Mouse (Mus musculus): ENCODE data around the gene 5330417H12Rik. TPM values are rescaled to one million over a fixed set of nuclear protein-coding genes. Genes with fewer than 3 reads are reported as not detected.

Gene 5330417H12Rik
- polyA plus RNA-seq (2021) = not detected

DNA sequence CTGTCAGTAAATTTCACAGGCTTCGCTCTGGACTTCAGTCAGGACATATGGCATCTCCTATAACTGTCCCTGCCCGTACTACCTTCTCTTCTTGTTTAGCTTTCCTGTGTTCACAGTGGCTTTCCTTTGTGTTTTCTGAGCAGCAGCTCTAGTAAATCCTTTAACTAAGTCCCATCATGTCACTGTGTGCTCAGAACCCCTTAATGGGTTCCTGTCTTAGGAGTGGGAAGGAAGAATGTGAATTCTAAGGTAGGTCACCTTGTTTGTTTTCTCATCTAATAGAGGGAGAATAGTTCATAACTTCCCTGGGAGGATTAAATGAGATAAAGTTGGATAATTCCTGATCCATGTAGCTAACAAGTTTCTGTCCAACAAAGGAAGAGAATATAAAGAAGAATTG is at the start of gene 5330417H12Rik:
Gene 5330417H12Rik (minus strand): TSS at position 101 of the 400 bp plus-strand sequence.
- H3K27me3 ChIP-seq = no peaks in the 10 kb centered on the region
- in situ Hi-C loops (cut with MboI; ENCODE audit: low pct_unique_long_range_greater_than_20kb) = no loop called here
- DNase-seq (ENCODE audit: low read depth, low spot score) (no peak), ATAC-seq (no peak)
- POLR2A ChIA-PET = no interaction called here
- TF ChIP-seq CTCF (IDR thresholded peaks at IDR 0.05) = no peak
- CTCF ChIA-PET = no interaction called here

DNA sequence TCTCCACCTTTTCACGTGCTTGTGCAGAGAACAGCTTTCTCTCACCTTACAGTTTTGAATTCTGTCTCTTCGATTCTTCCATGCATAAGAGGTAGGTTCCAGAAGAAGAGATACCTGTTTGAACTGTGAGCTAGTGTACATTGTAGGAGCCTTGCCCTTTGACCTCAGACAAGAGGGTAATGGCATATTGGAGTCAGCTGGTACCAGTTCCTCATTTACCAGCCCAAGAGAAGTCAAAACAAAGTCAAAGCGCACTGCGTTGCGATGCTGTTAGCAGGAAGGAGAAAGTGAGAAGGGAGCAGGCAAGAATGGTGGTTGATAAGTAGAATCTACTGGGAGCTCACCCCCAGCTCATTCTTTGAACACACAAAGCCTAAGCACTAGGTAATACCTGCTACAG is 43.6 kb upstream of the 5330417H12Rik start:
- in situ Hi-C loops (cut with MboI; ENCODE audit: low pct_unique_long_range_greater_than_20kb) = no loop called here
- ChIA-PET CTCF (no interaction called here), POLR2A (no interaction called here)
- no peak for TF ChIP-seq CTCF (IDR thresholded peaks at IDR 0.05)
- no peak for DNase-seq (ENCODE audit: low read depth, low spot score)
- no peaks in the 10 kb centered on the region for H3K27me3 ChIP-seq
- ATAC-seq = no peak

DNA sequence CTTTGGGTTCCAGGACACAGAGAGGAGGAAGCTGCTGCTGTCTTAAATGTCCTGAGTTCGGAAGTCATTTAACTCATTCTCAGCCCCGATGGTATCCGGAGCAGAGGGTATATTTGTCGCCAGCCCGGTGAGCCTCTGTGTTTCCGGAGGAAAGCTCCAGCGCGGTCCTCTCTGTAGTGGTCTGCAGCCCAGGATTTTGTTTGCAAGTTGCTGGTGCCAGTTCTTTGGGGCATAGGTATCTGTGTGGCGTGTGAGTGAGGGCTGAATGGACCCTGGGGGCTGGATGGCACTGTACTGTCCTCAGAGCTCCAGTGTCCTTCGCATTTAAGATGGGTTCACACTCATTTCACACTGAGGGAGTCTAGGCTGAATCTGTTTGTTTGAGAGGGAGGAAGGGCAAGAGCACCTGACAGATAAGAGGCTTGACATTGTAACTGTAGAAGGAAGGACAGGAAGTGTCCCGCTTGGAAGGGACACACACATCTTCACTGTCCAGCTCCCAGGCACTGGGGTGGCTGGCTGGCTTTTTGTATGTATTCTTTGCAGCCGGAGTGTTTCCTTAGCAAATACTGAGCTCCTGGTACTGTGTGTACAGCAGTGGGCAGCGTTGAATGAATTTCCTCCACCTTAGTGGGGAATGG is 41.4 kb upstream of the 5330417H12Rik start:
- ChIA-PET POLR2A (no interaction called here), CTCF (no interaction called here)
- ATAC-seq (no peak), DNase-seq (ENCODE audit: low read depth, low spot score) (no peak)
- H3K27me3 ChIP-seq = no peaks in the 10 kb centered on the region
- TF ChIP-seq CTCF (IDR thresholded peaks at IDR 0.05) = no peak
- in situ Hi-C loops (cut with MboI; ENCODE audit: low pct_unique_long_range_greater_than_20kb) = no loop called here

DNA sequence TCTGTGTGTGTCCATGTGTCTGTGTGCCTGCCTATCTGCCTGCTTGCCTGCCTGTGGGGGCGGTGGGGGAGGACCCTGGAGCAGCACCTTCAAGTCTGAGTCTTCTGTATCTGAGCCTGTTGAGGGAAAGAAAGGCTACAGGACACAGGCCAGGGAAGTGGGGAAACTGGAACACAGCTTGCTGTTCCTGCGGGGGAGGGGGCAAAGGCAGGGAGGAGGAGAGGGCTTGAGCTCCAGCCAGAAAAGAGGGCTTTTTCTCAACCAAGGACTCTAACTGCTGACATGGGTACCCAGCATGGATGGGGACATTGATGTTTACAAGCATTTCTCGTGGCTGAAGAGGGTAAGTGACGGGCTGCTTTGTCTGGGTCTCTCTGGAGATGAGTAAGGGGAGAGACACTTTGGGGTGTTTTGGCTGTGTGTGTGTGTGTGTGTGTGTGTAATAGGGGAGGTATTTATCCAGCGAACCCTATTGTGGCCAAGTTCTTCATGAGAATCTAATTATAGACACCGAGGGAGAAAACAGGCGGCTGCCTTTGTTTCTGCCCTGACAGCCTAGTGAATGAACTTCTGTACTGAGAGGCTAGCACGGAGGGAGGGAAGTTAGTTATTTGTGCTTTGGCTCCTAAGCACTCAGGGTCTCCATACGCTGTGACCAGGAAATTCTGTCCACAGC is 40.8 kb upstream of the 5330417H12Rik start:
- TF ChIP-seq CTCF (IDR thresholded peaks at IDR 0.05) = no peak
- DNase-seq (ENCODE audit: low read depth, low spot score) (no peak), ATAC-seq (no peak)
- no peaks in the 10 kb centered on the region for H3K27me3 ChIP-seq
- ChIA-PET POLR2A (no interaction called here), CTCF (no interaction called here)
- in situ Hi-C loops (cut with MboI; ENCODE audit: low pct_unique_long_range_greater_than_20kb) = no loop called here

DNA sequence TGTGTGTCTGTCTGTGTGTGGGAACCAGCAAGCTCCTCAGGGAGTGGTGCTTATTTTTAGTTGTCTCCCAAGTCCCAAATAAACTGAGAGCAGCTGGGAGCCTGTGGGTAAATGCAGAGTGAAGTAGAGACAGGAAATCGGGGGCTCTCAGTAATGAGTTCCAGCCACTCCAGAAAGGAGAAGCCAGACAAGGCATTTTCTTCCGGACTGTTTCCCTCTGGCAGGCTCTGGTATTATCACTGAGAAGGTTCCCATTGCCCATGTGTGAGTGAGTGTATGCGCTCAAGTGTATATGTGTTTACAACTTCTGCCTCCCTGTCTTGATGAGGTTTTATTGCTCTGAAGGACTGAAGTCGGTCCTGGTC is 40.2 kb upstream of the 5330417H12Rik start:
- in situ Hi-C loops (cut with MboI; ENCODE audit: low pct_unique_long_range_greater_than_20kb) = no loop called here
- ATAC-seq (no peak), DNase-seq (ENCODE audit: low read depth, low spot score) (no peak)
- CTCF ChIA-PET = no interaction called here
- no peak for TF ChIP-seq CTCF (IDR thresholded peaks at IDR 0.05)
- POLR2A ChIA-PET = no interaction called here
- H3K27me3 ChIP-seq = no peaks in the 10 kb centered on the region

DNA sequence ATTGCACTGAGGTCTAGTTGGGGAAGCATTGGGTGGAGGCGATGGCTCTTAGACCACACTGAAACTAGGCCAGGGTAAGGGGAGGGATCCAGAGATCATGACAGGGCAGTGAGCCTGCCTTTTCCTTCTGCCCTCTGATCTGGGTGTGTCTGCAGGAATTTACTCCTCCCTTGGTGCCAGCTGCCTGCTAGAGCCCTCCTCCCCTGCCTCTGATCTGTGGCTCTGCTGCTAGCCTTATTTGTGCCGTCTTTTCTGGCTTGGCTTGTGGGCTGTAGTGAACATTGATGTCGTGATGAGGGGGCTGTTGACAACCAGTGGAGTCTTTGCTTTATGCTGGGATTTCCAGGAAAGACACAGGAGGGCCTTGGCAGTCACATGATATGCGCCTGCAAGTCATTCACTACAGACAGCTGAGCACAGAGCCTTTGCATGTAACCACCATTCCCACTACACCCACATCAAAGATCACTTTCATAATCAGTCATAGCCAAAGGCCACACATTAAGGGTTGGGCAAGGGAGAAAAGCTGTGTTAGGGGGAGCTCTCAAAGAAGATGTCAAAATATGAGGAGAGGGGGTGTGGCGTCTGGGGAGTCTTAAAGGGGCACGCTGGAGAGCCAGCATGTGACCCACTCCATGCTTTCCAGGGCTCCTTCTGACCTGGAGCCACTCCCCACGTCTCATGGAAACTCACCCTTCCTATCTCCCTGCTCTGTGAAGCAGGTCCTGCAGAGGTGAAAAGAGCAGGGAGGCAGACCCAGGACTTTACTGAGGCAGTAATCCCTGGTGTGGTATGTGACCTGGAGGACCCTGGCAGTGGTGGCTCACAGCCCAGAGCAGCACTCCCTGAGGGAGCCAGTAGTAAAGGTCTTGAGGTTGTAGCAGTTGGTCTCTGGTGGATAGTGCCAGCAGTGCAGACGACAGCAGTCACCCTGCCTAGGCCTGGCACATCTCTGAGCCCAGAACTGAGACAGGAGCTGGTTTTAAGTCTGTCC is 39.4 kb upstream of the 5330417H12Rik start:
- ChIA-PET CTCF (interaction anchor here (1.7 kb wide), 1 partner anchor 85 kb away, joined by 4 read pairs; no protein-coding TSS in a partner anchor), POLR2A (no interaction called here)
- ATAC-seq = peak; percentile 66
- peak; percentile 7 for DNase-seq (ENCODE audit: low read depth, low spot score)
- no peaks in the 10 kb centered on the region for H3K27me3 ChIP-seq
- no peak for TF ChIP-seq CTCF (IDR thresholded peaks at IDR 0.05)
- in situ Hi-C loops (cut with MboI; ENCODE audit: low pct_unique_long_range_greater_than_20kb) = loop anchor here (5.0 kb wide), 1 partner anchor 73 kb away; no protein-coding TSS in a partner anchor

DNA sequence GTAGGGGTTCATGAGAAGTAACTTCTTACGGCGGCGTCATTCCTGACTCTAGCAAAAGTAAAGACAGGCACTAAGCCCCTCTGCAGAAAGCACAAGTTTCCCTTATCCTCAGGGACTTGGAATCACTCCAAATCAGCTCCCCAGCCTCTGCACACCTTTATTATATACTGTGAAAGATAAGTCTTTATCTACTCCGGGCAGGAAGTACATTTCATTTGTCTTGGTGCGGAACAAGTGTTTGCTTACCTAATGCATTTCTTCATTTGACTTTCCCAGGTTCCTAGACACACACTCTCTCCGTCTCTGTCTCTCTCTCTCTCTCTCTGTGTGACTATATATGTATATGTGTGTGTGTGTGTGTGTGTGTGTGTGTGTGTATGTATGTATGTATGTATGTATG is 38.7 kb upstream of the 5330417H12Rik start:
- no peak for DNase-seq (ENCODE audit: low read depth, low spot score)
- CTCF ChIA-PET = interaction anchor here (1.0 to 1.7 kb wide), 3 partner anchors 7 to 124 kb away, joined by 3 to 5 read pairs (median 4); no protein-coding TSS in a partner anchor
- TF ChIP-seq CTCF (IDR thresholded peaks at IDR 0.05) = no peak

DNA sequence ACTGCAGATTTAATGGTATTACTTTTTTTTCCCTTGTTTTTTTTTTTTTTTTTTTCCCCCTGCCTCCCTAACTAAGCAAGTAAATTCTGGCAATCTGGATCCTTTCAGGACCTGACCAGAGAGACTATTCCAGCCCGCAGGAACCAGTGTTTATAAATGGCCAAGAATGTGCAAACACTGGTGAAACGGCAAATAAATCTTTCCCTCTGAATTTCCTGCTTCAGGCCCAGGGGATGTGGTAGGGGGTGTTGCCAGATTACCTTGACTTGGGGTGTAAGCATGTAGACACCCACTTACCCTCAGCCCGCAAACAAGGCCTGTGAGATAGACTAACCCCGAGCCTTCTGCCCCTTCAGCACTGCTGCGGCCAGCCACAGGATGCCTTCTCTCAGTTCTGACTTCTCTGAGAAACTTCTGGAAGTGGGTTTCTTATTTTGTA is 36.9 kb upstream of the 5330417H12Rik start:
- no peak for TF ChIP-seq CTCF (IDR thresholded peaks at IDR 0.05)
- CTCF ChIA-PET = interaction anchor here (0.6 to 2.4 kb wide), 17 partner anchors 9 to 118 kb away, joined by 3 to 15 read pairs (median 5); no protein-coding TSS in a partner anchor
- POLR2A ChIA-PET = no interaction called here
- no peaks in the 10 kb centered on the region for H3K27me3 ChIP-seq
- ATAC-seq = no peak
- in situ Hi-C loops (cut with MboI; ENCODE audit: low pct_unique_long_range_greater_than_20kb) = loop anchor here (5.0 kb wide), 1 partner anchor 75 kb away; no protein-coding TSS in a partner anchor
- DNase-seq (ENCODE audit: low read depth, low spot score) = no peak

More for the DNA sequence above, 38.7 kb upstream of the 5330417H12Rik start:
- POLR2A ChIA-PET = no interaction called here
- no peak for ATAC-seq
- H3K27me3 ChIP-seq = no peaks in the 10 kb centered on the region
- in situ Hi-C loops (cut with MboI; ENCODE audit: low pct_unique_long_range_greater_than_20kb) = loop anchor here (5.0 kb wide), 1 partner anchor 74 kb away; no protein-coding TSS in a partner anchor

DNA sequence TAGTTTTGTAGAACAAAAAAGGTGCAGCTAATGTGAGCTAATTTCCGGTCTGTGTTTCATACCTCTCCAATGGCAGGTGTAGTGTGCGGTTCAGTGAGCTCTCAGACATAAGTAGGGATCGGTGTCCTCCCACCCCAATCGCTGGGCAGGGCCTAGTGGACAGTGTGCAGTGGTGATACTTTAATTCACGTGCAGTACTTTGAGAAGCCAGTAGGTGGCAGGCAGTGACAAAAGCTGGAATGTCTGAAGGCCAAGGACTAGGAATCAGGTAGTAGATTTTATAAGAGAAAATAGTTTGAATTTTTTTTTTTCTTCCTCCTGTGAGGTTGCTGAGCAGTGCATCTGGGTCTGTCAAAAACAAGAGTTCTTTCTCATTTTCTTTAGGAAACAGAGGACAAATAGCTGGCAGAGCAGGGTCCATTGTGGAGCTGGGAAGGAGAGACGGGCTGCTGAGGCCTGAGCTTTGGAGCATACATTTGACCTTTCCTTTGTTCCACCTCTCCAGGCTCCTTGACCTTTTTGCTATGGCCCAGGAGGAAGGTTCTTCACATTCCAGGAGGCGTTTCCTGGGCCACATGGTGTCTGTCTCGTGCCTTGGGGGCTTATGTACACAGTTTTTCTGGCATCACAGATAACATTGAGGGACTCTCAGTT is 36.4 kb upstream of the 5330417H12Rik start:
- DNase-seq (ENCODE audit: low read depth, low spot score) (no peak), ATAC-seq (peak; percentile 36)
- no peaks in the 10 kb centered on the region for H3K27me3 ChIP-seq
- in situ Hi-C loops (cut with MboI; ENCODE audit: low pct_unique_long_range_greater_than_20kb) = loop anchor here (5.0 kb wide), 1 partner anchor 76 kb away; no protein-coding TSS in a partner anchor
- CTCF ChIA-PET = interaction anchor here (0.6 to 2.4 kb wide), 18 partner anchors 9 to 118 kb away, joined by 3 to 15 read pairs (median 4); no protein-coding TSS in a partner anchor
- POLR2A ChIA-PET = no interaction called here
- peak; percentile 70 for TF ChIP-seq CTCF (IDR thresholded peaks at IDR 0.05)

Data from Patski (cell line).